Mouse (Mus musculus) CH12.LX (cell line): ENCODE results near the gene Prss32.

ENCODE experiments used
- BHLHE40 ChIP-seq: IDR thresholded peaks from 2 replicates; pipeline ENCODE4 v1.6.1; 2011; ENCODE audit warnings: mild to moderate bottlenecking, low read depth, low read length, improper control_type of control experiment
- CHD1 ChIP-seq: IDR thresholded peaks from 2 replicates; pipeline ENCODE4 v1.6.1; 2012; ENCODE audit warnings: low read depth, low read length, improper control_type of control experiment, inconsistent platforms
- CTCF ChIP-seq, 2 experiments: IDR thresholded peaks in 1 of 2; conservative IDR thresholded peaks in 1 of 2; 2 replicates each; pipeline ENCODE4 v1.5.1; 2011 to 2012; ENCODE audit warnings: low read depth in 2 of 2, low read length in 2 of 2, improper control_type of control experiment in 1 of 2, inconsistent platforms in 1 of 2, mild to moderate bottlenecking in 1 of 2, moderate library complexity in 1 of 2
- E2F4 ChIP-seq: IDR thresholded peaks from 2 replicates; pipeline ENCODE4 v1.6.1; 2011; ENCODE audit warnings: low read depth, low read length, improper control_type of control experiment; ENCODE audit not compliant: insufficient replicate concordance
- ELF1 ChIP-seq: IDR thresholded peaks from 2 replicates; pipeline ENCODE4 v1.6.1; 2014; ENCODE audit warnings: low read depth, mild to moderate bottlenecking, inconsistent platforms, low read length, improper control_type of control experiment
- MXI1 ChIP-seq: IDR thresholded peaks from 2 replicates; pipeline ENCODE4 v1.6.1; 2011; ENCODE audit warnings: mild to moderate bottlenecking, low read depth, low read length, improper control_type of control experiment
- POLR2A ChIP-seq: IDR thresholded peaks from 2 replicates; pipeline ENCODE4 v1.6.1; 2011; ENCODE audit warnings: low read depth, mild to moderate bottlenecking, improper control_type of control experiment, low read length
- SMC3 ChIP-seq: IDR thresholded peaks from 2 replicates; pipeline ENCODE4 v1.6.1; 2011; ENCODE audit warnings: low read depth, low read length, improper control_type of control experiment
- USF1 ChIP-seq: IDR thresholded peaks from 2 replicates; pipeline ENCODE4 v1.6.1; 2014; ENCODE audit warnings: low read depth, mild to moderate bottlenecking, inconsistent platforms, low read length, improper control_type of control experiment

GRCm38 (mm10) chr17:23857193-23857592 lies 13.5 kb downstream of the Prss32 start:
- TF ChIP-seq E2F4 = no peak
- TF ChIP-seq POLR2A = no peak
- TF ChIP-seq CTCF (conservative IDR thresholded peaks at IDR 0.05 in 1 of 2, IDR thresholded peaks at IDR 0.05 in 1 of 2; ENCODE audit: low read depth in 2 of 2, low read length in 2 of 2) = no peak
- TF ChIP-seq USF1 = no peak
- TF ChIP-seq CHD1 = no peak
- TF ChIP-seq SMC3 = no peak
- no peak for TF ChIP-seq MXI1
- no peak for TF ChIP-seq ELF1
- TF ChIP-seq BHLHE40 = no peak
